Mouse (Mus musculus) liver, postnatal 0 days (tissue): ENCODE data around the gene Siglecf.
A peak's percentile ranks its signal among the peaks of the same experiment; 100 is the strongest.

Experiments
- CTCF ChIP-seq: sonication (generic); IDR thresholded peaks from 2 replicates; pipeline ENCODE4 v1.5.1; 2016; ENCODE audit warnings: antibody characterized with exemption, low read depth
- EP300 ChIP-seq: IDR thresholded peaks from 2 replicates; pipeline ENCODE4 v1.6.1; 2016; ENCODE audit warnings: antibody characterized with exemption, low read depth, mild to moderate bottlenecking

DNA sequence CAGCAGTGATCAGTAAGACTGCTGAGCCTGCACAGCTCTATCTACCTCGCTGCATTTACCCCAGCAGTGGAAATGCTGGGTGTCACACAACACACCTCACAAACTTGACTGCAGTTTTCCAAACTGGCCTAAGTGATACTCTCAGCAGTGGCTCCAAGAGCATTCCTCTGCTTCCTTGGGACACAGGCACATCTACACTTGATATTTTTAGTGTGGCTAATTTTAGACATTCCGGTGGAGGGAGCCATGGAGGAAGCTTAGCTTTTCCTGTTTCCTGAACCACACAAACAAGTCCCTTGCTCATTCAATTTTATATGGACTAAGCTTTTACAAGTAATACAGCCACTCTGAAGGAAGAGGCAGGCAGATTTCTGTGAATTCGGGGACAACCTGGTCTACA is 45.9 kb upstream of the Siglecf start:
- peak; percentile 51; the same call in 1 of the 2 replicates for TF ChIP-seq EP300
- TF ChIP-seq CTCF = no peak
